Comparison of ENCODE assay signal across 20 mouse cellular contexts in the genomic region with DNA sequence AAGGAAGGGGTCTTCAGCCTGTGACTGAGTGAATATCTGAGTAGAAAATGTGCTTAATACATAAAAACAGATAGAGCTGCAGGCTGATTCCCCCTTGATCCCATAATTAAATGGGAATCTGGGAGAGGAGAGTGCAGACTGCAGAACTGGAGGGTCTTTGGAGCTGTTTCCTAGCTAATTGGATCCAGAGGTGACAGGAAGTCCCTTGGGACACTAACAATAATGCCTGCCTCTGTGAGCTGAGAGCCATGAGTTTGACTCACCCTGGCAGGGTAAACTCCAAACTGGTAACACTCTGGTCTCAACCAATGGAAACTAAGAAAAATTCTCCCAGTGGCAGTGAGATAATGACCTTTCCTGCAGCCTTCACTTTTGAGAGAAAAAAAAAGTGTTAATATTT. TPM values are rescaled to one million over a fixed set of nuclear protein-coding genes. Genes with fewer than 3 reads are reported as not detected.
DNase-seq lines count a peak whose midpoint lies in the region; ATAC-seq and TF ChIP-seq lines count a peak whose summit lies in the region.
"Had no signal": no experiment of that assay in that cellular context is flagged by ENCODE, and none has a peak within 500 bp of the region (broad histone marks: within the 10 kb centered on the region; RNA-seq: fewer than 3 reads in every experiment).

No protein-coding gene starts in this region.

- H3K9me3 ChIP-seq in midbrain, embryonic 10.5 days (replicated peaks) = no peaks in the 10 kb centered on the region
- H3K9me3 ChIP-seq in midbrain, postnatal 0 days (ENCODE audit: low read length) = no peaks in the 10 kb centered on the region
- no peaks in the 10 kb centered on the region for H3K9me3 ChIP-seq in embryonic facial prominence, embryonic 10.5 days
- H3K9me3 ChIP-seq in limb, embryonic 13.5 days = no peaks in the 10 kb centered on the region
- H3K9me3 ChIP-seq in heart, embryonic 11.5 days (replicated peaks; ENCODE audit: control insufficient read depth, low read length) = no peaks in the 10 kb centered on the region
- H3K9me3 ChIP-seq in intestine, embryonic 15.5 days = no peaks in the 10 kb centered on the region
- H3K9me3 ChIP-seq: embryonic facial prominence, embryonic 15.5 days; G1E; lung, embryonic 15.5 days had no signal

- H3K4me3 ChIP-seq in midbrain, embryonic 10.5 days = no peak overlapping the region
- no peak overlapping the region for H3K4me3 ChIP-seq in midbrain, postnatal 0 days (ENCODE audit: low read depth, low read length)
- no peak overlapping the region for H3K4me3 ChIP-seq in embryonic facial prominence, embryonic 10.5 days
- H3K4me3 ChIP-seq in limb, embryonic 13.5 days = no peak overlapping the region
- no peak overlapping the region for H3K4me3 ChIP-seq in heart, embryonic 11.5 days (ENCODE audit: low read depth, low read length)
- H3K4me3 ChIP-seq in intestine, embryonic 15.5 days (replicated peaks) = no peak overlapping the region
- H3K4me3 ChIP-seq: embryonic facial prominence, embryonic 15.5 days; layer of hippocampus, adult 2 months; lung, embryonic 15.5 days had no signal

- peak; percentile 18 for DNase-seq in midbrain, embryonic 10.5 days (ENCODE audit: low spot score)
- no peak for DNase-seq in midbrain, postnatal 0 days (ENCODE audit: low spot score)
- peak; percentile 70 for DNase-seq in embryonic facial prominence, embryonic 10.5 days (ENCODE audit: low spot score)
- DNase-seq in retina, embryonic 14.5 days (ENCODE audit: low spot score) = peak; percentile 63
- DNase-seq in adrenal gland, adult 2 months = no peak
- DNase-seq: adrenal gland, postnatal 14 days; cerebellum, adult 9-10 months; gastrocnemius, postnatal 10 days; heart, postnatal 14 days; right cerebral cortex, postnatal 4 days; thymus, adult 2 months had no signal

- no peak overlapping the region for H3K27ac ChIP-seq in midbrain, embryonic 10.5 days (replicated peaks)
- no peak overlapping the region for H3K27ac ChIP-seq in midbrain, postnatal 0 days (ENCODE audit: low read depth, low read length)
- no peak overlapping the region for H3K27ac ChIP-seq in embryonic facial prominence, embryonic 10.5 days (replicated peaks)
- H3K27ac ChIP-seq in limb, embryonic 13.5 days = no peak overlapping the region
- no peak overlapping the region for H3K27ac ChIP-seq in heart, embryonic 11.5 days (ENCODE audit: low read depth, low read length)
- no peak overlapping the region for H3K27ac ChIP-seq in intestine, embryonic 15.5 days
- H3K27ac ChIP-seq: embryonic facial prominence, embryonic 15.5 days; layer of hippocampus, adult 2 months; lung, embryonic 15.5 days had no signal

- no peak for ATAC-seq in midbrain, postnatal 0 days (ENCODE audit: low FRiP score)
- ATAC-seq in limb, embryonic 13.5 days (ENCODE audit: low FRiP score, low read depth) = peak; percentile 30; the same call in 1 of the 2 replicates
- no peak for ATAC-seq in heart, embryonic 11.5 days (replicated peaks; ENCODE audit: insufficient number of reproducible peaks, low FRiP score, low TSS enrichment)
- no peak for ATAC-seq in intestine, embryonic 15.5 days

- no peak overlapping the region for H3K4me2 ChIP-seq in midbrain, postnatal 0 days (ENCODE audit: low read depth, low read length, poor library complexity, severe bottlenecking)
- H3K4me2 ChIP-seq in limb, embryonic 13.5 days (replicated peaks) = peak overlapping the region; percentile 14; the same call in 1 of the 2 replicates
- no peak overlapping the region for H3K4me2 ChIP-seq in heart, embryonic 11.5 days
- H3K4me2 ChIP-seq in intestine, embryonic 15.5 days (replicated peaks) = no peak overlapping the region
- H3K4me2 ChIP-seq: embryonic facial prominence, embryonic 15.5 days; liver, embryonic 11.5 days; lung, embryonic 15.5 days had no signal

- H3K9ac ChIP-seq in midbrain, postnatal 0 days (replicated peaks; ENCODE audit: low read length, poor library complexity, severe bottlenecking) = no peak overlapping the region
- H3K9ac ChIP-seq in limb, embryonic 13.5 days = no peak overlapping the region
- H3K9ac ChIP-seq in heart, embryonic 11.5 days (ENCODE audit: low read depth, low read length) = no peak overlapping the region
- H3K9ac ChIP-seq in intestine, embryonic 15.5 days = no peak overlapping the region
- H3K9ac ChIP-seq: embryonic facial prominence, embryonic 15.5 days; lung, embryonic 15.5 days had no signal

- H3K36me3 ChIP-seq in midbrain, embryonic 10.5 days = no peaks in the 10 kb centered on the region
- no peaks in the 10 kb centered on the region for H3K36me3 ChIP-seq in midbrain, postnatal 0 days (ENCODE audit: insufficient read depth, low read length)
- H3K36me3 ChIP-seq in embryonic facial prominence, embryonic 10.5 days (replicated peaks) = no peaks in the 10 kb centered on the region
- no peaks in the 10 kb centered on the region for H3K36me3 ChIP-seq in limb, embryonic 13.5 days
- no peaks in the 10 kb centered on the region for H3K36me3 ChIP-seq in heart, embryonic 11.5 days (ENCODE audit: control insufficient read depth, insufficient read depth, low read length)
- no peaks in the 10 kb centered on the region for H3K36me3 ChIP-seq in intestine, embryonic 15.5 days
- H3K36me3 ChIP-seq: embryonic facial prominence, embryonic 15.5 days; G1E; lung, embryonic 15.5 days had no signal

- TF ChIP-seq CTCF in midbrain, postnatal 0 days (IDR thresholded peaks at IDR 0.05) = no peak

- H3K4me1 ChIP-seq in midbrain, embryonic 10.5 days = peaks cover 24% of the 10 kb centered on the region
- H3K4me1 ChIP-seq in midbrain, postnatal 0 days (ENCODE audit: insufficient read depth, low read length) = peaks cover 10% of the 10 kb centered on the region; the same call in 1 of the 2 replicates
- H3K4me1 ChIP-seq in embryonic facial prominence, embryonic 10.5 days = peaks cover 38% of the 10 kb centered on the region
- peaks cover 40% of the 10 kb centered on the region for H3K4me1 ChIP-seq in limb, embryonic 13.5 days
- peaks cover 11% of the 10 kb centered on the region for H3K4me1 ChIP-seq in heart, embryonic 11.5 days (ENCODE audit: control insufficient read depth, insufficient read depth, low read length)
- 0 out of 2 replicates have a peak, but pooled peaks cover 9% of the 10 kb centered on the region for H3K4me1 ChIP-seq in intestine, embryonic 15.5 days (replicated peaks)
- H3K4me1 ChIP-seq: lung, embryonic 15.5 days had no signal

- peaks cover 51% of the 10 kb centered on the region for H3K27me3 ChIP-seq in midbrain, embryonic 10.5 days (ENCODE audit: low read depth, poor library complexity, severe bottlenecking)
- H3K27me3 ChIP-seq in midbrain, postnatal 0 days (ENCODE audit: insufficient read depth, low read length) = peaks cover 22% of the 10 kb centered on the region
- peaks cover 43% of the 10 kb centered on the region for H3K27me3 ChIP-seq in embryonic facial prominence, embryonic 10.5 days (replicated peaks; ENCODE audit: low read depth, poor library complexity, severe bottlenecking)
- peaks cover 37% of the 10 kb centered on the region for H3K27me3 ChIP-seq in limb, embryonic 13.5 days
- H3K27me3 ChIP-seq in heart, embryonic 11.5 days (ENCODE audit: control insufficient read depth, insufficient read depth, low read length) = peaks cover 36% of the 10 kb centered on the region
- H3K27me3 ChIP-seq in intestine, embryonic 15.5 days (replicated peaks) = peaks cover 31% of the 10 kb centered on the region

RNA-seq across cellular contexts. Expression of a gene that starts 3.5 kb away (rescaled TPM):
- polyA plus RNA-seq in midbrain, embryonic 10.5 days (2016; fragmentation: Nextera tagmentation; extraction: Ambion mirVana) = 9.8 and 10.7 TPM in 2 replicates
- total RNA-seq in midbrain, postnatal 0 days (2014; rRNA removed) = 79.9 and 87.9 TPM in 2 replicates
- polyA plus RNA-seq in midbrain, postnatal 0 days (2015; fragmentation: Nextera tagmentation; extraction: Ambion mirVana) = 180 and 199 TPM in 2 replicates
- 1.9 and 2.0 TPM in 2 replicates for polyA plus RNA-seq in embryonic facial prominence, embryonic 10.5 days (2016; fragmentation: Nextera tagmentation; extraction: Ambion mirVana)
- 20.7 and 25.3 TPM in 2 replicates for polyA plus RNA-seq in limb, embryonic 13.5 days (2015; fragmentation: Nextera tagmentation; extraction: Ambion mirVana)
- 0.26 and 0.42 TPM in 2 replicates for polyA plus RNA-seq in heart, embryonic 11.5 days (2014; fragmentation: Nextera tagmentation; extraction: Ambion mirVana)
- polyA plus RNA-seq in intestine, embryonic 15.5 days (2015; fragmentation: Nextera tagmentation; extraction: Ambion mirVana) = 8.0 and 12.0 TPM in 2 replicates
- not detected for total RNA-seq in adrenal gland, adult 2 months (2021)
- not detected in 2 replicates for polyA plus RNA-seq in adrenal gland, adult 2 months (2012; rRNA removed)
- total RNA-seq: adrenal gland, postnatal 14 days; G1E; heart, postnatal 14 days; megakaryocyte, adult 5-6 weeks had no signal
- polyA plus RNA-seq: G1E had no signal

Comparison
In these comparisons a context has a peak if more than half of its experiments do, and no peak if none do; other contexts are left out.
1. DNase-seq: peak in midbrain, embryonic 10.5 days (single experiment), embryonic facial prominence, embryonic 10.5 days (single experiment) and retina, embryonic 14.5 days (single experiment); none in midbrain, postnatal 0 days (single experiment) and adrenal gland, adult 2 months (single experiment).